Mouse (Mus musculus): ENCODE measurements around the gene Lrp6. TPM values are rescaled to one million over a fixed set of nuclear protein-coding genes. Genes with fewer than 3 reads are reported as not detected.
A peak's percentile ranks its signal among the peaks of the same experiment; 100 is the strongest.

Gene Lrp6
- total RNA-seq, 2 experiments from 2014 or later: 5.2 to 6.0 TPM

DNA sequence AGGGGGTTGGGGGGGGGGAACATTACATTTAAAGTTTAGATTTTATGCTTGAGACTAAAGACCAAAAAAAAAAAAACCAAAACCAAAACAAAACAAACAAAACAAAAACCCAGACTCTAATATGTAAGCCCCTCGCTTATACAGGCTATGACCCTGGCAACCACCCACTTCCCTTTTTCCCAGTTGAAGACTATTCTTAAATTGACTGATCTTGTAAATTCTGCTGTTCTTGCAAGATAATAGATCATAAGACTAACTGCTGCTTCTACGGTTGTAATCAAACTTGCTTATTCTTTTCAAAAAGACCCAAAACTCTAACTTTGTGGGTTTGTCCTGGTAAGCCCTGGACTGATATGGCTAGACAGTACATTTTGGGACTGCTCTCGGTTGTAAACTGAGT, 27.3 kb downstream of the Lrp6 start:
- ATAC-seq (replicated peaks; ENCODE audit: low FRiP score, poor library complexity, severe bottlenecking): no peak

DNA sequence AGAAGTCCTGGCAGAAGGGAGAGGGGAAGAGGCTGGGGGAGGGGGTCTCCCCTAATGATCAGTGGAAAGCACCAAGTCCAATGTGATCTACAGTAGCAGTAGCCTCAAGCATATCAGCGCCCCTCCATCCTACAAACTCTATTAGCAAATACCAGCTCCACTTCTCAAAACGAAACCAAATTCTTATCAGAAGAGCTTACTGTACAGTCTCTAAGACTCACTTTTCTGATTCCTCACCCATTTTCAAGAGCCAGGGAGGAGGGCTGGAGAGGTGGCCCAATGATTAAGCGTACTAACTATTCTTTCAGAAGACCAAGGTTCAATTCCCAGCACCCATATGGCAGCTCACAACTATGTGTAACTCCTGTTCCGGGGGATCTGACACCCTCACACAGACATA, 28.0 kb downstream of the Lrp6 start:
- peak; percentile 83 for ATAC-seq (replicated peaks; ENCODE audit: low FRiP score, poor library complexity, severe bottlenecking)

DNA sequence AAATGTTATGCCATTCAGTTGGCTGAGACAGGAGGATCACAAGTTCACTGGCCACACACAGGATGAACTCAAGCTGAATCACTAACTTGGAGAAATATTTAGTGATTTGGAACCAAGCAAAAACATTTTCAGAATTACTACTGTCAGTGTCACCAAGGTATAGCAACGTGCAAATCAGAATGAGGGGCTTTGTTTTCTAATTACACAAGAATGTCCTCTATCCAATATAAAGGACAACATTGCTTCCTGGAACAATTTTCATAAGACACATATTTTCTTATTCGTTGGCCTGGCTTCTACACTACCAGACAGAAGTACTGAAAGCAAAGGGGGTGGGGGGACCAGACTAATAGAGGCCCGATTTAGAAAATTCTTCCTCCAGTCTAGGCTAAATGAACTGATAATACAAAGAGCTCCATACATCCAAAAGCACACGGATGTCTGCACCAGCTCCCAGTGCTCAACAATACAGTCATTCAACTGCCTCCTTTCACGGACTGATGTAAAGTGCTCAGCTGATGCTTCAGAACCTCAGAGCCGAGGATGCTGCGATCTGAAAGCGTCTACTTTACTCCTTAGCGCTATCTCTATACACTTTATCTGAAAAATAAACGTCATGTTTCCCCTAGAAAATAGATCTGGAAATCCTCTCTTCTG, 29.2 kb downstream of the Lrp6 start:
- no peak for ATAC-seq (replicated peaks; ENCODE audit: low FRiP score, poor library complexity, severe bottlenecking)

DNA sequence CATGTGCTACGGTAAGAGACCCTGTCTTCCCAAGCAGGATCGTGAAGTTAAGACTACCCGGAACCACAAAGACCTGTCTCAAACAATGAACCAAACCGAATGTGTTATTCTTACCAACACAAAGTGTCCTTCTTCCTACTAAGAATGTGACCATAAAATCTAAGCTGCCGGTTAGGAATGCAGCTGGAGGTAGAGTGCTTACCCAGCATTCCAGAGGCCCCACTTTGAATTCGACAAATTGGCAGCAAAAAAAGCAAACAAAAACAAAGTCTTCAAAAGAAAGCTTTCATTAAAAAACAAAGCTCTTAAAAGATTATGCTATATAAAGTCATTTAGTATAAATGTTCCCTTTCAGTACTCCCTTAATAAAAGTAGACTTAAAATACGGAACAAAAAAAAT, 31.6 kb downstream of the Lrp6 start:
- no peak for ATAC-seq (replicated peaks; ENCODE audit: low FRiP score, poor library complexity, severe bottlenecking)

DNA sequence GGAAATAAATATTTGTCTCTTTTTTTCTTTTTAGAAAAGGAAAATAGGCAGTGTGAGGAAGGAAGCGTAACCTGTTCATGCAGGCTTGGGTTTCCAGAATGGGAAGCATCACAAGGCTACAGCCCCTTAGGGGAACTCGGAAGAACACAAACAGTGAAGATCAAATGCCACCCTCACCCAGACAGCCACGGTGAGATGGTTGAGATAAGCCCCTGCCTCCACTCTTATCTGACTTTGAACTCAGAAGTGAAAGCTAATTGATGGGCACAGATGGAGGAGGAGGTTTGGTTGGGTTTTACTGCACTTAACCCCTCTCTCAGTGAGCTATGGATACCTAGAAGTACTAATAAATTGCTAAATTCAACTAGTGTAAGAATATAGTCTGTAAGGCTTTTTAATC, 33.7 kb downstream of the Lrp6 start:
- no peak for ATAC-seq (replicated peaks; ENCODE audit: low FRiP score, poor library complexity, severe bottlenecking)

DNA sequence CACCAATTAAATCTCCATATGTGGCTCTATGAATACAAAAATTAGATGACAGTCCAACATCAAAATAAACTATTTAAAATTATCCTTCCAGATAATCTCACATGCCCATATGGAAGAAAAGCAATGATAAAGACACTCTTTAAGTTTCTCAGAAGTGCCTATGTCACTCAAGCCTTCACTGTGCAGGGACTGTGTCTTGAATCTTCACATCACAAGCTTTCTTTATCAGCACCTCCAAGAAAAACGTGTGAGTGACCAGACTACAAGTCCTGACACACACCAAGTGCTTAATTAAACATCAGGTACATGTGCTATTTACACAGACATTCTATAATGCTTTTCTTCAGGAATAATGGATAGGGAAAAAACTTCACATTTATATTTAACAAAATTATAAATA, 34.8 kb downstream of the Lrp6 start:
- ATAC-seq (replicated peaks; ENCODE audit: low FRiP score, poor library complexity, severe bottlenecking): no peak

DNA sequence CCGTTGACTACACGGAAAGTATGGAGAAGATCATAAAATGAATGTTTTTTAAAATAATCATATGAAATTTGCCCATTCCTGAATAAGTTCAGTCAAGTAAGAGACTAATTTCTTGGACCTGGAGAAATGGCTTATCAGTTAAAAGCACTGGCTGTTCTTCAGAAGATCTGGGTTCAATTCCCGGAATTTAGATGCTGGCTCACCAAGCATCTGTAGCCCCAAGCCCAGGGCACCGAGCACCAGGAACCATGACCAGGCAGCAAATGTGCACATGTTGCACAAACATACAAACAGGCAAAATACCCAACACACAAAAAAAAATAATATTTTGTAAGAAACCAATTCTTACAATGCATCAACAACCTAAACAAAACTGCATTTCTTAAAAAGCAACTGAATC, 37.4 kb downstream of the Lrp6 start:
- no peak for ATAC-seq (replicated peaks; ENCODE audit: low FRiP score, poor library complexity, severe bottlenecking)

DNA sequence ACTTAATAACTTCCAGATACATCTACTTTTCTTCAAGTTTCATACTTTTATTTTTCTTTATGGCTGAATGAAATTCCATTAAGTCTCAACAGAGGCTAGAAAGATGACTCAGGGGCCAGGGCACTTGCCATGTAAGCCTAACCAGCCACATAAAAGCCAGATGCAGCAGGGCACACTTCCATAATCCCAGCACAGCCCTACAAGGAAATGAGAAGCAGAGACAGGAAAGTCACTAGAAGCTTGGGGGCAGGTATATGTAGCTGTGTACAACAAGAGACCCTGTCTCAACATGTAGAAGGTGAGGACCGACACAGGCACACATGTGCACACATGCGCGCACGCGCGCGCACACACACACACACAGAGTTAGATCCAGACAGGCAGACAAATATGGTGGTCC, 38.4 kb downstream of the Lrp6 start:
- ATAC-seq (replicated peaks; ENCODE audit: low FRiP score, poor library complexity, severe bottlenecking): no peak

DNA sequence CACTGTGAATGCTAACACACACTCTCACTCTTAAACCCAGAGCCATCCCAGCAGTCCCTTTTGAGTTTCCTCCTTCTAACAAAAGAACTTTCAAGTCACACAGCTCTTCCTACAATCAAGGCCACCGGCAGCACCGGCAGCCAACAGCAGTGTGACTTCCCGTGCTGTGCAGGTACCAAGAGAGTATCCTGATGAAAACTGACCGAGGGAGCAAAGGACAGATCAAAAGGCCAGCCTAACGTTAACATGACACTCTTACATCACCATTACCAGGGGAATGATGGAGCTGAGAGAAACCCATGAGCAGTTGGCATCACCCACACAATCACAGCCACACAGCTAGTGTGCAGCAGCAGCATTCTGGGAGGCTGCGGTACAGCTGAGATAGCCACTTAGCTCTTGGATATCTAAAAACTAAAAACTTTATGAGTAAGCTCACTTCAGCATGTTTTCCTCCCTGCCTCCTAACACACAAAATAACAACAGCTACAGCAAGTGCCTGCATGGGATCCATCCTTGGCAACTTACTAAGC, 39.1 kb downstream of the Lrp6 start:
- no peak for ATAC-seq (replicated peaks; ENCODE audit: low FRiP score, poor library complexity, severe bottlenecking)

DNA sequence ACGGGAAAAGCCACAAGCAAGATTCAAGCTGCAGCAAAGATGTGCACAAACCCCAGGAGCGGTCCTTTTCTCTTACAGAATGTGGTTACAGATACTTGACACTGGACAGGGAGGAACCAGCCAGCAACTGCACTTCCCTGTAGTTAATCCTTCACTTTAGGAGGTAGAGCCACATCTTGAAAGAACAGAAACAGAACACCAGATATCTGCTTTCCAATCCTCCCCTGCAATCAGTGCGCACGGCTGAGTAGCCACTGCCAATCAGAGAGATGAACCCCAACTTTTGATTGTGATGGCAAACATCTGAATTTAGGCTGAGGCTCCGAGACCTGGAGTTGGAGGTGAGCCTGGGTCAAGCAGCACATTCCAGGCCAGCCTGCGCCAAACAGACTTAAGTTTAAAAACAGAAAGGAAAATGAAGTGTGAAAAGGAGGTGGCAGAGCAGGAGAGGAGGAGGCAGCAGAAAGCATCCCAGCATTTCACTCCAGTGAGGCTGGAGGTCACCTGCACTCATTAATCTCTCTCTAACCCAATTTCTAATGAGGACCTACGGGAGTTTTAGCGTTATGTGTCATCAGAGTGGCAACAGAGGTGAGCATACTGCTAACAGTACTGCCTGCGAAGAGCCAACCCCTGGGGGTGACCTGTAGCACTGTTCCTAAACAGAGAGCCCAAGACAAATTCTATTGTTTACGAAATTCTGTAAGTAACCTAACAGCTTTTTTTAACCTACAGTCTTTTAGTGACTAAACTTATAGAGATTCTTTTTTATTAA, 39.8 kb downstream of the Lrp6 start:
- no peak for ATAC-seq (replicated peaks; ENCODE audit: low FRiP score, poor library complexity, severe bottlenecking)

DNA sequence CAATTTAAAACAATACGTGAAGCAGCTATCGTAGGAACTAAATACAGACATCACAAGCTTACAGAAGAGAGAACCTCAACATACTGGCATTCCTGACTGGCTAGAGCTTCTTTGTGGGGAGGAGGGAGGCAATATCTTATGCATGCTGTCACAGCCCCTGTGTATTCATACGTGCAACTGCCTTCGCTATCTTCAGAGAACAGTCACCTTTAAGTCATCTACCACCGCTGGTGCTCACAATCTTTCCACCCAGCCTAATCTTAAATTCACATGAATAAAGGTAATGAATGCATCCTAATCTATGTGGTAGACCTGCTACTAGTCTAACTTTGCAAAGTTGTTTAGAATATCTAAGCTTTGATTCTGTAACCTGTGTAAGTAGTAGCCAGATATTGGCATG, 40.5 kb downstream of the Lrp6 start:
- ATAC-seq (replicated peaks; ENCODE audit: low FRiP score, poor library complexity, severe bottlenecking): no peak

DNA sequence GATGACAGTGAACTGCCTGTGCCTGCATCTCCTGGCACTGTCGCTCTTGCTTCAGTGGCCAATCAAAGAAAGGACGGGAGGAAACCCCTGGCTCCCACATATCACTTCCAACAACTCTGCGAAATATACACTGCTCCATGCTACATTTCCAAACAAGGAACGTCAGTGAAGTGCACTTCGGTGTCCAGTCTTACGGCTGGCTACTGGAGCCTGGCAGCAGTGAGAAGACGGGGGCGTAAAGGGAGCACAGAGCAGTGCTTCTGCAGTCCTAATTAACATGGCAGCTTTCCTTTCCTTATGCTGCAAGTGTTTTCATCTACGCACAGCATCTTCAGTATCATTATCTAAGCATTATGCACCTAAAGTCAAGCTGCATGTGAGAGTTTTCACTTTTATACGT, 45.4 kb downstream of the Lrp6 start:
- no peak for ATAC-seq (replicated peaks; ENCODE audit: low FRiP score, poor library complexity, severe bottlenecking)

DNA sequence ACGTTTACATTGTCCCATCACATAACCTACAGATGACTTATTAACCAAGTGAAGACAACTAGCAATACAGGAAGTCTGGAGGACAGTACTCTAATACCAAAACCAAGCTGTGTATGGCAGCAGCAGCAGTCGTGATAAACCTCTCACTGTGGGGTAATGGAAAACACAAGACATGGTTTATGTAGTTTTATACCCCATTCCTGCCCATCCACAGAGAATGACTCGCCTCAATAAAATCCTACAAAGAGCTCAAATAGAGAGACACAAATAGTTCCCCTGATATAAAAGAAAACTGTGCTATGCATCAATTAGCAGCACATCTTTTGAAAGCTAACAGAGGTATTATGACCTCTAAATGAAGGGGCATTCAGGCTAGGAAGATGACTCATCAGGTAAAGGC, 45.9 kb downstream of the Lrp6 start:
- no peak for ATAC-seq (replicated peaks; ENCODE audit: low FRiP score, poor library complexity, severe bottlenecking)

DNA sequence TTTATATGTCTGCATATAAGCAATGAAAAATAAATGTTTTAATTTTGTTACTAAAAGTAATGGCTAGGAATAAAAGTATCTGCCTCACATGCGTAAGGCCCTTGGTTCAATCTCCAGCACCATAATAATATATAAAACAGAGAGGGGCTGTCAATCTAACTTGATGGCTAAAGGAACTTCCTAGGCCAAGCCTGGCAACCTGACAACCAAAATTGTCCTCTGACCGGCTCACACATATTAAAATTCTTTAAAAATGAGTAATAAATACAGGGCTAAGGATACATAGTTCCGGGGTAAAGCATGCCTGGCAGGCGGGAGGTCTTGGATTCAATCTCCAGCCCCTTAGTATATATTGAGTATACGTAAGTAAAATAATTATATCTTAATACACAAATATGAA, 48.3 kb downstream of the Lrp6 start:
- ATAC-seq (replicated peaks; ENCODE audit: low FRiP score, poor library complexity, severe bottlenecking): no peak

DNA sequence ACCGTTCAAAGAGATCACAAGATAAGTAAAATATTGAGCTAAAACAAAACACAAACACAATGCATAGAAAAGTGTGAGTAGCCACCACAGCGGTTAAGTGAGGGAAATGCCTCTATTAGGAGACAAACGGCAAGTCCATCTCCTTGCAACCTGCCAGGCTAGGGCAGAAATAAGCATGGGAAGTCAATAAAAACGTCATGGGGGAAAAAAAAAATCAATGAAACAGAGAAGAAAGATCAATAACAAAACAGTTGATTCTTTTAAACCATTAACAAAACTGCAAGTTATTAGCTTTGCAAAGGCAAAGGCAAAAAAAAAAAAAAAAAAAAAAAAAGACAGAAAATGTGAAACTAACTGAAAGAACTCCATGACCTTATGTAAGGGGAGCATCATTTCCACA, 49.6 kb downstream of the Lrp6 start:
- ATAC-seq (replicated peaks; ENCODE audit: low FRiP score, poor library complexity, severe bottlenecking): no peak

DNA sequence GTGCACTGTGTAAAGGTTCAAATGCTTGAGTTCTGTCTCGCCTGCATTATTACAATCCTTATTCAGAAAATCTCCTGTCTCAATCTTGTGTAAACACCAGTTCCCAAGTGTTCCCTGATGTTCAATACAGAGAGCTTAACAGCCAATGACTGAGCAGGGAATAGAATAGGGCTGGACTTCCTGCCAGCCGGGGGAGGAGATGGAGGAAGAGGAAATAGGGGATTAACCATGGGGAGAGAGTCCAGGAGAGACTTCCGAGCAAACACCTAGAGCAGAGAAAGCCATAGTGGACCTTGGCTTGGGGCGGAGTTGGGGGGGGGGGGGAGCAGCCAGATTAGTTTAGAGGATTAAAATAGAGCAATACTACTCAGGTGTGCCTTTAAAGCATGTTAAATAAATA, 51.3 kb downstream of the Lrp6 start:
- no peak for ATAC-seq (replicated peaks; ENCODE audit: low FRiP score, poor library complexity, severe bottlenecking)

DNA sequence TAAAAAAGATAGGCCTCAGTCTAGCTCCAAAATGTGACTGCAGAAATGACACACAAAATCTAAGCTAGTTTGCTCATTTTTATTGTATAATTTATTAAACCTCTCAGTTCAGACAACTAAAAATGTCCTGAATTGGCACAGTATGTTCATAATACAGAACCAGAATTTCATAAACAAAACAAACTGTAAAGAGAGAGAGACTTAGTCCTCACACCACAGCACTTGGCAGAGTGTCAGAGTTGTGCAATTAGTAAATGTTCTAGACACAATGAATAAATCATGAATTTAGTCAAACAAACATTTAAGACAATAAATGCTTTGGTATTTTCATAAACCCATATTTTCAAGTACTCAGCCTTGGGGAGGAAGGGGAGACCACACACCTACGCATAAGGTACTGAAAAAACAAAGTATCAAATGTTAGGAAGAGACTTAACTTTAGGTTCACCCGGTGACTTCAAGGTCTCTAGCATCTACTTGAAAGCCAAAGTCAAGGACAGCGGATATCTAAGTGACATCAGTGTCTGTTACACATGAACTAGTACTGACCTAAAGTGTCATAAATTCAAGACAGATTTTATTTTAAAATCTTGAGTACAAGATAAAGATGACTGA, 52.8 kb downstream of the Lrp6 start:
- no peak for ATAC-seq (replicated peaks; ENCODE audit: low FRiP score, poor library complexity, severe bottlenecking)

DNA sequence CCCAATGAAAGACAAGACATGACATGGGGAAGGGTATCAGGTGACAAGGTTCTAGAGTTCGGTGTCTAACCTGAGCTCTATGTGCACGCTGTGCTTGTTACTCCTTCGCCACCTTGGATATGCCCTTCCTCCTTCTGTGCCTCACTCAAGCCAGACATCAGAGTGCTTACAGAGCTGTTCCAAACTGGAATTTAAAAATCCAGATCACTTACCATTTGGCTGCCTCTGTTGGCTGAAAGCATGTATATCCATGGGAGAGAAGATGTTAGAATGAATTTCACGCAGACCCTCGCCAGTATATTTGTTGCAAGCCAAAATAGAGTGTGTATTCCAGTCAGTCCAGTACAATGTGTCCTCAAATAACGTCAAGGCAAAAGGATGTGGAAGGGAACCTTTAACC, 53.8 kb downstream of the Lrp6 start:
- no peak for ATAC-seq (replicated peaks; ENCODE audit: low FRiP score, poor library complexity, severe bottlenecking)

DNA sequence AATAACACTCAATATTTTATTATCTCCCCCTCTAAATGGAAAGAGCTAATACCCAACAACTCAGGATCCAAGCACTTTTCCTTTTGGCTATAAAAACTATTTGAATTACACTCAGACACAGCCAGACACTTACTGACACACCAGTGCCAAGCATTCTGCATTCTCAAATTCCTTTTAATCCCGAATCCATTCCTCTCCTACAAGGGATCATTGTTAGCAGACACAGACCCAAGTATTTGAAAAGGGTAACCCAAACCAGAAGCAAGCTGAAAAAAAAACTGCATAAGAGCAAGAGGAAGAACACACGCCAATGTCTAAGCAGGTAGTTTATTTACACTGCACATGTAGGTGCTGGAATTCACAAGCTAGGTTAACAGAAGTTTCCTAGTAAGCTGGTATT, 54.3 kb downstream of the Lrp6 start:
- no peak for ATAC-seq (replicated peaks; ENCODE audit: low FRiP score, poor library complexity, severe bottlenecking)

DNA sequence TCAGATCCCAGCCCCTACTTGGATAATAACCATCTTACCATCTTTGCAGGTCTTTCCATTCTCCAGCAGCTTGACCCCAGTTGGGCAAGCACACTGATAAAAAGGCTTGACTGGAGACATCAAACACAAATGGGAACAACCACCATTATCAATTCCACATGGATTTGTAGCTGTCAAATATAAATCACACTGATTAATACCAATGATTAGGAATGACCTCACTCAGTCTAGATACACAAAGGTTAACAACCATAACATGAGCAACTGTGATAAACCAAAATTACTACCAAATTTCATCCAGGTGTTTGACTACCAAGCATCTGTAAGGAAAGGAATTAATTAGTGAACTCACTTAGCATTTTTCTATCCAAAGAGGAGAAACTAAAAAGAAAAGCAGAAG, 55.6 kb downstream of the Lrp6 start:
- no peak for ATAC-seq (replicated peaks; ENCODE audit: low FRiP score, poor library complexity, severe bottlenecking)

DNA sequence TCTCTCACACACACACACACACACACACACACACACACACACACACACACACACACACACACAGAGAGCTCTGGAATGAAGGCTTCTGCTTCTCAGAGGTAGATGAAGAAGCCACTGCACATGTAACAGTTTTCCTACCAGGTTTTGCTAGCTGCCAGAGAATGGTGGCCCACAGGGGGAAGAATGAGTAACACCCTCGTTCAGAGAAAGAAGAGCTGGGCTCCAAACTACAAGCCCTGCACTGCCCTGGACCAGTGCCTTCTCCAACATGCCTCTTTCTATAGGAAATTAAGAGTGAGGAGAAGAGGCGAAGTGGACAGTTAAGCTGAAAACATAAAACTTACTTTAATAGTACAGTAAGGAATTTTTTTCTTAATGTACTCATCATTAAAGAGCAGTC, 56.5 kb downstream of the Lrp6 start:
- no peak for ATAC-seq (replicated peaks; ENCODE audit: low FRiP score, poor library complexity, severe bottlenecking)

Data from erythroblast, adult 5-6 weeks (primary cell).